Mouse (Mus musculus): ENCODE measurements at regions not wholly inside any gene's neighbourhood (a gene's known extent, or its start where the extent isn't known, plus 50 kb on each side); places are given as distances from the start of the nearest gene placed in this dataset.

- no peak for DNase-seq (ENCODE audit: extremely low spot score in 1 of 2, low spot score in 1 of 2)
Measured at GRCm38 (mm10) chr13:20661243-20661642, 132.7 kb upstream of the Aoah start.

- no peak for DNase-seq (ENCODE audit: extremely low spot score in 1 of 2, low spot score in 1 of 2)
Measured at GRCm38 (mm10) chr13:20678754-20679153, 115.2 kb upstream of the Aoah start.

DNA sequence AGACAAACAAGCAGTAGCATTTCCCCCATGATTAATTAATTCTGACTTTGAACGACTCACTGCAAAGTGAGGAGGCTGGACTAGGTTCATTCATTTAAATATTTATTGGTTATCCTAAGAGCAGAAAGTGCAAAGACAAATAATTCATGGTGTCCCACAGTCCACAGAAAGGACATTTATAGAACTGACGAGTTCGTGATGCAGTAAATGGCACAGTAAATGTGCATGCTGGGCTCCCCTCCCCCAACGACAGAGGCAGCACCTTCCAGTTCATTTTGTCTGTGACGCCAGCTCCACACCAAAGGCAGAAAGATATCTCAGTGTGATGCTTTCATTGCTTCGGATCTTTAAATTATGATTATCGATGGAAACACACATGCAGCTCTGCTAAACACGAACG is 107.0 kb upstream of the Aoah start:
- no peak for DNase-seq (ENCODE audit: extremely low spot score in 1 of 2, low spot score in 1 of 2)

- peak; percentile 33 to 41 for DNase-seq (ENCODE audit: extremely low spot score in 1 of 2, low spot score in 1 of 2)
Measured at GRCm38 (mm10) chr13:20687453-20687852, 106.5 kb upstream of the Aoah start.

DNA sequence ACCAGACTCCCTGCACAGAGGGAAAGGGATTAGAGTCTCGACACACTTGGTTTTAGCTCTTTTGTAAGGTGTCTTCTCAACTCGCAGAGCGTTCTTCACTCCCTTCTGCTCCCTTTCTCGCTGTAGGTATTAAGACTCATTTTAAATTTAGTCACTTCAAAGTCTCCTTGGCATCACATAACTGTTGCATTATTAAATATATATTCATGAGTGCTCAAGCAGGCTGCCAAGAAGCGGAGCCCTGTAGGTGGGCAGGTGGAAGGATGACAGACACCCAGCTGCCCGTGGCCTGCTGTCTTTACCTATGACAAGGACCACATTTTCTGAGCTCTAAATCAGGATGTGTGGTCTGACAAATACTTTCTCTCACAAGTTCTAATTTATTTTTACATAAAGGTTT is 82.4 kb upstream of the Aoah start:
- peak; percentile 23 to 26 for DNase-seq (ENCODE audit: extremely low spot score in 1 of 2, low spot score in 1 of 2)

DNA sequence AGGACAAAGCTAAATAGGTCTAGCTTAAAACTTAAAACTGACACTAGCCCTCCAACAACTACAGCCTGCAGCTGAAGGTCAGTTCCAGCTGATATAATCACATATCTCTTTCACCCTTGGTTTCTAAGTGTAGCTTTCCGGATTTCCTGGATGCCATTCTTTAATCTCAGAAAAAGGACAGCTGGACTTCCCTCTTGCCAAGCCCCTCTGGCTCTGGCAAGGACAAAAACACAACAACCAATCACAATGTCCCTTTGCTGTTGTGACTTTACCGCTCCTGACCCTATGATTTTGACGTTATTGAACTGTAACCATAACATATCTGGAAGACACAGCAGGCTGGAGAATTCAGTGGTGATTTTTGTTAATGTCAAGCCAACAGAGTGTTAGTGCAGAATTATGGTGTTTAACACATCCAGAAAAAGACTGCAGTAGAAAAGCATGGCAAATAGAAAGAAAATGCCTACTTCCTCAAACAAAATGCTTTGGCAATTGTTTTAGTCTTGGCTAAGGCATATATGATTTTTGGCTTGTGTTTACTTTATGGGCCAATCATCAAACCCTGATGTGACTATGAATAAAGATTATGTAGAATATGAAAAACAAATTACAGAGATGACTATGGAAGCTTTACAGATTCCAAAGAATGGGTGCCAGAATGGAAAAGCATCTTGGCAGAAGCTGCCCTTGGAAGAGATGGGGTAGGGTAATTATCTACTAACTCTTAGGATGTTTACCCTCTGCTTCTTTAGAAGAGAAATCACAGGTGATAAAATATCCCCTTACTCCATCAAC is 70.4 kb upstream of the Aoah start:
- peak in 1 of 2 experiments; percentile 15 for DNase-seq (ENCODE audit: extremely low spot score in 1 of 2, low spot score in 1 of 2)

DNA sequence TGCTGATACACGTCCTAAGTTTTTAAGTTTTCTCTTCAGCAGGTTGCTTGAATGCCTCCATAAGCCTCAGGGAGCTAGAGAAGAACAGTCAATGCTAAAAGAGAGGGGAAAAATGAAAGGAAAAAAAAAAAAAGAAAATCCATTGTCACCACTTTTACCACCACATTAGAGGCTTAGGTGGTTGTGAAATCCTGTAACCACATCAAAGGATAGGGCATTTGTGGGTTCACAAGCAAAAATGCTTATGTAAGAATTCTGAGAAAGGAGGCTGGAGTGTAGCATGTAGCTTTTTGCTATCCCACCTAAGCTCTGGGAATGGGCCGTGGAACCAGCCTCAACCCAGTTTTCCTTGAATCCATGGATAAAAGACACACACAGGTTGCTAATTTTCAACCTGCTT is 69.5 kb upstream of the Aoah start:
- no peak for DNase-seq (ENCODE audit: extremely low spot score in 1 of 2, low spot score in 1 of 2)

- no peak for DNase-seq (ENCODE audit: extremely low spot score in 1 of 2, low spot score in 1 of 2)
Measured at GRCm38 (mm10) chr13:20725556-20725955, 68.4 kb upstream of the Aoah start.

GRCm38 (mm10) chr13:20728064-20728463 is 65.8 kb upstream of the Aoah start:
- no peak for DNase-seq (ENCODE audit: extremely low spot score in 1 of 2, low spot score in 1 of 2)

DNA sequence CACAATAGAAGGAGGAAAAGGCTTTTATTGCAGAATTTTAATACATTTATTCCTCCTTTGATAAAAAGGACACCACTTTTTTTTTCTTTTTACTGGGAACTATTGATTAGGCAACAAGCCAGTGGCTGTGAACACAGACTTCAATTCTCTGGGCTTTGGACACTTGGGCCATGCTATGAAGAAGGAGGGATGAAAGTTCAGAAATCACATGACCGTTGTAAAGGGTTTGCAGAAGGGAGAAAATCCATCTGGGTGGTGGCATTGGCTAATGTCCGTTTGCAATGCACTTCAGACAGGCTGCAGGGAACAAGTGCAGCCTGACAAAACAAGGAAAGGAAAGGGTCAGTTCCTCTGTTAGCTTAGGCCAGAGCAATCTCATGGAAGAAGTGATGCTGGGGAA is 60.9 kb upstream of the Aoah start:
- DNase-seq (ENCODE audit: extremely low spot score in 1 of 2, low spot score in 1 of 2): no peak

DNA sequence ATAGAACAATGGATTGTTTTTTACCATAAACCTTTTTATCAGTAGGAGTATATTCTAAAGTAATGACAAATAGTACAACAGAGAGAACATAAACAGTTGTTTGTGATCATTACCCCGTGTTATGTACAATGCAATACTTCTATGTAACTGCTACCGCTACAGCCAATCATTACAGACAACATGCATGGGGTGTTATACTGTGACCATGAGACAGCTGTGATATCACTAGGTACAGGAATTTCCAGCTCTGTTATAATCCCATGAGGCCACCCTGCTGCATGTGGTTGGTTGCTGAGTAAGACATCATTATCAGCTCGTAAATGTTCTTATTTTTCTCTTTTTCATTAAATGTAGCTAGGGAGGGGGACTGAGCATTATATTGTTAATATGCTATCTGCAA is 59.6 kb upstream of the Aoah start:
- DNase-seq (ENCODE audit: extremely low spot score in 1 of 2, low spot score in 1 of 2): no peak

DNA sequence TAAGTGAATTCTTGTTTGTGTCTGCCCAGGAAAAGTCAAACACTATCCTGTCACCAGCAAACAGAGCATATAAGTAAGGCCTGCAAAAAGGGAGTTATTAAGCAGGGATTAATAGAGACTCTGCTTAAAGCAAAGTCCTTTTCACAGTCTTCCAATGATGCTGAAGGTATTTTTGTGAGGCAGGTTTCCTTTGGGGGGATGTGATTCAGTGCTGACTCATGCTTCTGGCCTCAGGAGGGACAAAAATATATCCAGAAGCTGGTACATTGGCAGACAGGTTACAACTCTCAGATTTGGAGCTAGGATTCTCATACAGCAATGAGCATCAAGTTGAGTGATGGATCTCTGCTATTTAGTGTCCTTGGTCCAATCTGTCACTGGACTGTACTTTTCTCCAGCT is 57.3 kb upstream of the Aoah start:
- peak in 1 of 2 experiments; percentile 34 for DNase-seq (ENCODE audit: extremely low spot score in 1 of 2, low spot score in 1 of 2)

Measured in frontal cortex, adult 2 months (tissue).